Mouse (Mus musculus) layer of hippocampus, adult 6 months (tissue): ENCODE data around the gene Anapc10. TPM values are rescaled to one million over a fixed set of nuclear protein-coding genes. Genes with fewer than 3 reads are reported as not detected.

Experiments used
- long read RNA-seq, 2 experiments: library from polyadenylated mRNA; unstranded; transcript quantifications; one replicate each; pipeline ENCODE4 v2.0.0; 2019 to 2020
- polyA plus RNA-seq: library from polyadenylated mRNA; unstranded; fragments of <200 nt; fragmentation: Nextera tagmentation; gene quantifications from 2 replicates; pipeline ENCODE4 v1.2.3, GENCODE M21; 2021

Anapc10 gene
- polyA plus RNA-seq = 19.8 and 22.8 TPM in 2 replicates
- long read RNA-seq, experiment 1, full-length matches to known transcripts = 2 of 18 reads
- long read RNA-seq, experiment 1, partial matches to known transcripts = 3 of 18 reads
- long read RNA-seq, experiment 1, other reads (novel, unspliced or antisense) = 13 of 18 reads
- long read RNA-seq, experiment 2, partial matches to known transcripts = 3 of 17 reads
- long read RNA-seq, experiment 2, other reads (novel, unspliced or antisense) = 12 of 17 reads

DNA sequence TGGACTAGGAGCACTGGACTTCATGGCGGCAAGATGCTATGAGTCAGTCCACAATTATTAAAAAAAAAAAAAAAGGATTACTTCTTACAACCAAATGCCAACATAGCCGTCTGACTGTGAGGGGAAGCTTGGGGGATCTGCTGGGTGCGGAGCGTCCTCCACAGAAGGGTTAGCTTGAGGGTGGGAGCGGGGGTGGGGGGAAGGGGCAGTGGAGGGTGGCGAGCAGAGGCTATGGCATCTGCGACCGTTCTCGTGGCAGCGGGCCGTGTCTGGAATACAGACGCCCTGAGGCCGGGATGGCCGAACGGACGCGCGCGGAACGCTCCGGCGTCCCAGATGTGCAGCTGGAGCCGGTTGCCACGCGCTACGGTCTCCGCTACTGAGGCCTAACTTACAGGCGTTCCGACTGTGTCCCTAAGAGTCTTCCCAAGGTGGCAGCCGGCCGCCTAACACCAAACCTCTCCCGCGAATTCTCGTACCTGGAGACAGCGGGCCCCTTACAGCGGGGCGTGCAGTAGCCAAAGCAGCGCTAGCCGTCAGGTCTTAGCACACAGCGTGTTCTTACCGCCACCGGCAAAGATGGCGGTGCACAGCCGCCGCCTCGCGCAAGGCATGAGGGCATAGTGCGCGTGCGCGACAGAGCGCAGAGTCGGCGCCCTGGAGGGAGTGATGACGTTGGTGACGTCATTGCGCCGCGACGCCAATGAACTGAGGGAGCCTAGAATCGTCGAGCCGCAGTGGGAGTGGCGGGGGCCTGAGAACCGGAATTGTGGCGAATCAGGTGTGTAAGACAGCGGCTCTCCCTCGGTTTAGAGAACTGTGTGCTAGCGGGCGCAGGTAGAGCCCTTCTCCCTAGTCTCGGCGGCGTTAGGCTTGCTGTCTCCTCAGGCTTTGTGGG lies at the start of gene Anapc10, which contains the start of gene Abce1:
TSS of gene Anapc10 (plus strand) at position 757 of the 898 bp plus-strand sequence.
TSS of gene Abce1 (minus strand) at position 677 of the 898 bp plus-strand sequence.

Other genes with a start within 250 kb of the Anapc10 start
- 2.4 and 2.7 TPM in 2 replicates for gene Otud4, start 72.2 kb upstream of the Anapc10 start, polyA plus RNA-seq
- gene Abce1, start 80 bp upstream of the Anapc10 start, polyA plus RNA-seq = 23.1 and 32.1 TPM in 2 replicates